Mouse (Mus musculus) limb, embryonic 14.5 days (tissue): ENCODE measurements around the gene H2al3. TPM values are rescaled to one million over a fixed set of nuclear protein-coding genes. Genes with fewer than 3 reads are reported as not detected.

Experiments
- ATAC-seq: fragments of 200-750 bp; cut with Nextera tagmentation; 2 replicates; pipeline ENCODE4 v1.8.0; 2017; ENCODE audit warnings: low read depth, moderate number of reproducible peaks, moderate TSS enrichment; ENCODE audit not compliant: low FRiP score
- DNase-seq: peaks from one replicate; pipeline ENCODE4 v3.0.0-alpha.2; 2015; ENCODE audit warnings: low spot score
- H3K27ac ChIP-seq: fragments of 300-500 bp; sonication (generic); replicated peaks from 2 replicates; pipeline ENCODE4 v1.5.1; 2014; ENCODE audit warnings: low read depth, mild to moderate bottlenecking, low read length, moderate library complexity, mixed read lengths
- H3K27me3 ChIP-seq: fragments of 300-500 bp; sonication (generic); 2 replicates; pipeline ENCODE4 v1.6.1; 2014; ENCODE audit warnings: low read length, mixed read lengths; ENCODE audit not compliant: control insufficient read depth, insufficient read depth
- H3K36me3 ChIP-seq: fragments of 300-500 bp; sonication (generic); 2 replicates; pipeline ENCODE4 v1.6.1; 2014; ENCODE audit warnings: mild to moderate bottlenecking, low read length, moderate library complexity, mixed read lengths; ENCODE audit not compliant: control insufficient read depth, insufficient read depth
- H3K4me1 ChIP-seq: fragments of 300-500 bp; sonication (generic); 2 replicates; pipeline ENCODE4 v1.6.1; 2014; ENCODE audit warnings: antibody characterized with exemption, low read length, mixed read lengths; ENCODE audit not compliant: control insufficient read depth, insufficient read depth
- H3K4me2 ChIP-seq: fragments of 300-500 bp; sonication (generic); replicated peaks from 2 replicates; pipeline ENCODE4 v1.6.1; 2014; ENCODE audit warnings: low read depth, mild to moderate bottlenecking, low read length, moderate library complexity; ENCODE audit not compliant: severe bottlenecking
- H3K4me3 ChIP-seq: fragments of 300-500 bp; sonication (generic); replicated peaks from 2 replicates; pipeline ENCODE4 v1.5.1; 2014; ENCODE audit warnings: low read length
- H3K9ac ChIP-seq: fragments of 300-500 bp; sonication (generic); 2 replicates; pipeline ENCODE4 v1.6.1; 2014; ENCODE audit warnings: mild to moderate bottlenecking, low read depth, low read length, moderate library complexity; ENCODE audit not compliant: severe bottlenecking
- H3K9me3 ChIP-seq: fragments of 300-500 bp; sonication (generic); 2 replicates; pipeline ENCODE4 v1.6.1; 2016; ENCODE audit warnings: low read length; ENCODE audit not compliant: control insufficient read depth
- POLR2A ChIP-seq: fragments of 200-500 bp; IDR thresholded peaks from 2 replicates; pipeline ENCODE4 v1.8.0; 2012; ENCODE audit warnings: inconsistent platforms, mild to moderate bottlenecking, moderate library complexity, borderline replicate concordance; ENCODE audit not compliant: insufficient read depth, insufficient read length; ENCODE audit errors: extremely low read depth
- whole genome bisulfite sequencing: fragments of 180-500 bp; shearing (Covaris S2); extraction: QIAGEN DNeasy Blood & Tissue Kit; methylation state at CpG from one replicate; pipeline ENCODE4 v1.1.7; 2014; 5-methylcytosine and 5-hydroxymethylcytosine counted together
- polyA plus RNA-seq, 2 experiments: library from polyadenylated mRNA; depleted of rRNA in 1 of 2; stranded (reverse) in 1 of 2; unstranded in 1 of 2; fragments of >200 nt; fragmentation: Nextera tagmentation in 1 of 2; extraction: Ambion mirVana in 1 of 2; gene quantifications; 2 replicates each; pipeline versions ENCODE4 v1.2.1 to v1.2.3; 2012 to 2014

Gene H2al3
- polyA plus RNA-seq, 2 experiments, result not detected

DNA sequence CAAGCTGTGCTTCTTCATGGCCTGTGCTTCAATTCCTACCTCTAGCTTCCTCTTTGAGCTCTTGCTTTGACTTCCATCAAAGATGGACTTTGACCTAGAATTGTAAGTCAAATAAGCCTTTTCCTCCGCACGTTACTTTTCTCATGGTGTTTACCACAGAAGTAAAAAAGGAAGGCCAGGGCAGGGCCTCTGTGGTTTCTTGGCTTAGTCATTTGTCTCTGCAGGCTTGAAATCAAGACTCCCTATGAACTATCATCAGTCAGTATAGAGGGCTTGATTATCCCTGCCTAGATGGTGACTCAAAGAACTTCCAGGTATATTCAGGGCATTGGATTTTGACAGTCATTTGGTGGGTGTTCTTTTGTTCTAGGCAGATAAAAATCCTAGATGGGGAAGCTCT lies 26.0 kb downstream of the H2al3 start:
- H3K9ac ChIP-seq, result no peak overlapping the region
- no peak overlapping the region for H3K4me3 ChIP-seq
- no peaks in the 10 kb centered on the region for H3K9me3 ChIP-seq
- no peaks in the 10 kb centered on the region for H3K27me3 ChIP-seq
- H3K4me1 ChIP-seq, result no peaks in the 10 kb centered on the region
- no peak overlapping the region for H3K4me2 ChIP-seq
- 87% methylated on average over 2 of the region's 2 CpGs for WGBS
- H3K36me3 ChIP-seq, result no peaks in the 10 kb centered on the region
- no peak for TF ChIP-seq POLR2A
- no peak overlapping the region for H3K27ac ChIP-seq
- ATAC-seq (no peak), DNase-seq (no peak)

- Histone ChIP-seq H3K4me2 (no peak within 1 kb of the TSS), H3K4me1 (no peaks in the 10 kb centered on the region), H3K36me3 (no peaks in the 10 kb centered on the region), H3K27ac (no peak within 1 kb of the TSS), H3K9me3 (no peaks in the 10 kb centered on the region), H3K4me3 (no peak within 1 kb of the TSS), H3K27me3 (no peaks in the 10 kb centered on the region), H3K9ac (no peak within 1 kb of the TSS)
- WGBS, result 65% methylated on average over 2 of the region's 2 CpGs
- DNase-seq, result no peak
- no peak for TF ChIP-seq POLR2A
- ATAC-seq, result no peak
Measured at GRCm38 (mm10) chrX:9885322-9885721, 35.8 kb downstream of the H2al3 start, which contains the start of gene Sytl5. TSS of gene Sytl5 (plus strand) at chrX:9885622.

Other genes with a start within 250 kb of the H2al3 start
- 23.7 and 38.6 TPM in 2 replicates for gene Dynlt3, start 186.7 kb upstream of the H2al3 start, polyA plus RNA-seq (2012; rRNA removed)
- gene Dynlt3, start 186.7 kb upstream of the H2al3 start, polyA plus RNA-seq (2014; fragmentation: Nextera tagmentation; extraction: Ambion mirVana), result 45.8 and 58.4 TPM in 2 replicates
- gene Hypm, start 2.8 kb upstream of the H2al3 start, polyA plus RNA-seq (2012; rRNA removed), result not detected in 2 replicates
- not detected in 2 replicates for gene Hypm, start 2.8 kb upstream of the H2al3 start, polyA plus RNA-seq (2014; fragmentation: Nextera tagmentation; extraction: Ambion mirVana)
- 0.18 and 0.50 TPM in 2 replicates for gene Sytl5, start 35.9 kb downstream of the H2al3 start, polyA plus RNA-seq (2012; rRNA removed)
- 0.67 and 0.94 TPM in 2 replicates for gene Sytl5, start 35.9 kb downstream of the H2al3 start, polyA plus RNA-seq (2014; fragmentation: Nextera tagmentation; extraction: Ambion mirVana)